Mouse (Mus musculus) heart, postnatal 14 days (tissue): ENCODE results near the gene Dupd1. TPM values are rescaled to one million over a fixed set of nuclear protein-coding genes. Genes with fewer than 3 reads are reported as not detected.

Experiments
- DNase-seq, 2 experiments: peaks; one replicate each; pipeline ENCODE4 v3.0.0; 2021 to 2022
- intact Hi-C: fragments of 180-260 bp; cut with DNase I; formaldehyde crosslinking; loops from one replicate; pipeline ENCODE4 v1.15.1; 2025
- total RNA-seq, 2 experiments: library from RNA; stranded (reverse); gene quantifications; 2 replicates each; pipeline ENCODE4 v1.2.3; 2021

Dupd1 gene
- total RNA-seq, 2 experiments from 2014 or later, result 0.26 TPM; not detected in 1

DNA sequence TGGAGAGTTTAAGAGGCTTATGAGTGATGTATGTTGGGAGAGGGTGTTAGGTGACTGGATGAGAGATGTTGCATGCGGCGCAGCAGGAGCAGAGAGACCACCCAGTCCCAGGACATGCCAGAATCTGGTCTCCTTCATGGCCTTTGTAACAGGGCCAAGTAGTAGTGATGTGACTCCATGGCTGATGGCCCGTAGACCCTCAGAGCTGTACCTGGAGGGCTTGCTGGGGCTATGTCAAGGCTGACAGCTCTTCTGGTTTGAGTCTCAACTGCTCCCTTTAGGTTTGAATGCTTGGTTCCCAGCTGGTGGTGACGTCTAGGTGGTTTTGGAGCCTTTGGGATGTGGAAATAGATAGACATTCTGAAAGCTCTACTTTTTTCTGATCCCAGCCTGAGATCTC, 15.6 kb upstream of the Dupd1 start:
- intact Hi-C loops, result no loop called here

DNA sequence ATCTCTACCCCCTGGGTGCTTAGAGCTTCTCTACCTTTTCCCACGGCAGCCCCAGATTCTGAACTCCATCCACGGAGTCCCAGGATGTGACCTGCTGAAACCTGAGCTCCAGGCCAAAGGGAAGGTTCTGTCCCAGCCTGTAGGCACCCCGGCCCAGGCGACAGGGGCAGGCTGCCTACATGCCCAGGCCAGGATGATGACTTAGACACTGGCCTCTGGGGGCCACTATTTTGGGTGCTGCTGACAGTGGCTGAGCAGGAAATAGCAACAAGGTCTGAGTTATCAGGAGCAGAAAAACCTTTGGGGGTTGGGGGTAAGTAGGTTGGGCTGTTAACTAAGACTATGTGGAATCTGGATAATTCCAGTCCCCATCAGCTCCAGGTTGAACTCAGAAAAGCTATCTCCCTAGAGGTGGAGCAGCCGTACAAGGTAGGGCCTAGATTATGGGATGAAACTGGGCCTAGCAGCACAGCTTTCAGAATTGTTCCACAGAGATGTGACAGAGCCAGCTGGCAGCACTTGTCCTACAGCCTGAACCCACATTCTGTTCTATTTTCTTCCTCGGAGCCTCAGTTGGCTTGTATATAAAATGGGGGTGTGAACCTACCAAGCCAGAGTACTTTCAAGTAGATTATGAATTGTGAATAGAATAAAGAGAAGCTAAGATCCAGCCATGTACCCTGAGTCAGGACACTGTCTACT, 14.8 kb upstream of the Dupd1 start:
- DNase-seq, result no peak
- intact Hi-C loops, result no loop called here

More for the DNA sequence above, 15.6 kb upstream of the Dupd1 start:
- DNase-seq, result no peak

DNA sequence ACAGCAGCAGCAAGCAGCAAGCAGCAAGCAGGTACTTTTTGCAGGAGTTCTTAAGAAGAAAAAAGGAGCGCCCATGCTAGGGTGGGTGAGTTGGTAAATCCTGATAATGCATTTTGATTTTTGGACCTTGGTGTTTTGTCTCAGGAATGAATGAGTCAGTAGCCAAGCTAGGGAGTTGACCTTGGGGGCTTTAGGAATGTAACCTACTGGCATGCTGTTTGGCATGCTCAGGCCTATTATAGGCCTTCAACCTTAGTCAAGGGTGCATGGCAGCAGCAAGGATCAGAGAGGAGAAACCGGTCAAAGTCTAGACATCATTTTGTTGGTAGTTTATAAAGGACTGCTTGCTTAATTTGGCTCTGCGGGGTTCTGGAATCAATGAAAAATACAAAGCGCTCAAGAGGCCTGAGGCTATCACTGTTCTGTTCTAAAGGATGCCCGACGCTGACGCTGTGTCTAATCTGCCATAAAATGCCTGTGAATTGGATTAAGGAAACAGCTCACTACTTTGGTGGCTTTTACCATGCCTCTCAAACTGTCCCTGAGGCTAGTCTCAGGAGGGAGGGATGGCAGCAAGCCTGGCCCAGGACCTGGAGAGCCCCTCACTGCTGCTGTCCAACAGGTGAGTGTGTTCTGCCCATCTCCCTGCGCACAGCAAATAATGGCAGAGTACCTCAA, 7.8 kb upstream of the Dupd1 start:
- intact Hi-C loops, result no loop called here

DNA sequence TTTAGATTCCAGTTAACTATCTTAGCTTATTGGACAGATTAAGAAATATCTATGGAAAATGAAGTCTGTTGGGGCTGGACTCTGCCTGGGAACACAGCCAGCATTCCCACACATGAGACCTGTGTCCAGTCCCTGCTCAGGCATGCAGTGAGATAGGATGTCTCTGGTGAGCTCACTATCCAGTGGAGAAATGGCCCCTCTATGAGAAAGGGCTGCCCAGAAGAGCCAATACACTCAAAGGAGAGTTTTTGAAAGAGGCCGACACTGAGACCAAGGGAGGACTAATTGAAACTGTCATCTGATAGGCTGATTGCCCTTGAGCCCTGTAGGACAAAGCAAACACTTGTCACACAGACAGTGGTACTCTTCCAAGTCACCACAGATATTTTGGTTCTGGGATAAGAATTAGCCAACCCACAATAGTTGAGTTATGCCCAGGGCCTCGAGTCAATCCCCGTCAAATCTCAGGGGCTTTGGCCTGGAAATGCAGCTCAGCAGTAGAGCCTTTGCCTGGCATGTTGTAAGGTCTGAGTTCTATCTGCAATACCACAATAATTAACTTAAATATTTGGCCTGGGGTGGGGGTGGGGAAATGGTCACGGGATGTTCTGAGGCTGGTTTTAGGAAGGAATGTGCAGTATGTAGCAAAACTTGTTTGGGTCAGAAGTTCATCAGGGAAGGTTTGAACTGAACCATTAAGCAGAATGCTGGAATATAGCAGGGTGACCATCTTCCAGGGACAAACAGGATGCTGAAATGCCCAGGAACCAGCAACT, 6.2 kb upstream of the Dupd1 start:
- DNase-seq, result no peak
- intact Hi-C loops, result no loop called here

More for the DNA sequence above, 7.8 kb upstream of the Dupd1 start:
- DNase-seq, result no peak

DNA sequence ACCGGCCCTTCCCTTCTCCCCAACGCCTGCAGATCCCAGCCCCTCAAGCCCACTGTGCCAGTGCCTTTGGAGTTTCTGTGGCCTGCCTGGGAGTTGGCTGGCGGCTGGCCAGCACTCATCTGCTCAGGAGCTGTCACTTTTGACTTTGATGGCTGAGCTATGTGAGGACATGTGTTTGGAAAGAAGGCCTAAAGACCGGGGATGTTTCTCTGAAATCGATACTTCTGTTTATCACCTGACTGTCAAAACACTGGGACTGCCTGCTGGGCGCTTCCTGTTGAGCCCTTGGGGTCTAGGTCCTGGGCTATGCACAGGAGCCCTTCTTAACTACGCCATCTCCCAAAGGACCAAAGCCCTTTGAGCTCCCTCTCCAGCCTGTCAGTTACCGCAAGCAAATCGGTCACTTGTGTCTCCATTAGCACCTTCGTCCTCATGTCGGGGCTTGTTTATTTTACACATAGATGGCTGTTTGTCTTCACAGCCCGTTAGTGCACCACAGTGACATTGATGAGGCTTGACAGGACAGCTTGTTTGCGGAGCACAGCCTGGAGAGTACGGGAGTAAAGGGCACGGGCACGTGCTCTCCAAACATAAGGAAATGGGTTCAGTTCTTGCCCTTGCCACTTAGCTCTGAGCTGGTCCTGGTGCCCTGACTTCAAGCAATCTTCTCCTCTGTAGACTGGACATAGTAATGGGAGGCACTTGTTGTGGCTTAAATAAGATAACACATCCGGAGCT, 5.4 kb upstream of the Dupd1 start:
- intact Hi-C loops, result no loop called here
- DNase-seq, result no peak

DNA sequence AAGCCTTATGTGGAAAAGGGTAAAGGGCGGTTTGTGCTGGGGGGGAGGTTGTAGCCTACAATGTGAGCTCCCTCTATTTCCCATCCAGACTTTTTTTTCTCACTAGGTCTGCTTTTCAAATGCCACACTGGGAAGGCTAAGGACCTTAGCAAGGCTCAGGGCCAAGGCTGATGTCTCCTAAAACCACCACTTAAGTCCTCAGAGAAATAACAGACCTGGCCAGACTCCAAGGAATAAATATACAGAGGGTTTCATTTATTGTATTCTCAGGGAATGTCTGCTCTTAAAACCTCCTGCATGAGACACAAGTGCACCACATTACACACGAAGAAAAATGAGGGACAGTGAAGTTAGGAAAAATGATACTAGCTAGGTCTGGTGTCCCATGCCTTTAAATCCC, 3.1 kb downstream of the Dupd1 start:
- intact Hi-C loops, result no loop called here
- no peak for DNase-seq

DNA sequence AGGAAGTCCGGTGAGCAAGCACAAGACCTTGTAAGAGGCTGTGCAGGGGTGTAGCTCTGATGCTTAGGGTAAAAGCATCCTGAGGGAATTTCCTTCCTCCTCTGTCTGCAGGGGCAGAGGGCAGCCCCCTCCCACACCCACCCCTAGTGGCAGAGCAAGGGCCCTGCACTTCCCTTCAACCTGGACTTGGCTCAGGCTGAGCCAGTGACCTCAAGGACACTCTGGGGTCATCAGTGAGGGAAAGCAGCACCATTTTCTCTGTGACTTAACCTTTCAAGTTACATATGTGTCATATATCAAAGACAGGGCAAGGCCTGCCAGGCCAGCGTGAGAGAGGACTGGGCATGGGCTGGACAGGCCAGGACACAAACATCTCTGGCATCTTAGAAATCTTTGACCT, 4.8 kb downstream of the Dupd1 start:
- DNase-seq, result no peak
- intact Hi-C loops, result no loop called here

DNA sequence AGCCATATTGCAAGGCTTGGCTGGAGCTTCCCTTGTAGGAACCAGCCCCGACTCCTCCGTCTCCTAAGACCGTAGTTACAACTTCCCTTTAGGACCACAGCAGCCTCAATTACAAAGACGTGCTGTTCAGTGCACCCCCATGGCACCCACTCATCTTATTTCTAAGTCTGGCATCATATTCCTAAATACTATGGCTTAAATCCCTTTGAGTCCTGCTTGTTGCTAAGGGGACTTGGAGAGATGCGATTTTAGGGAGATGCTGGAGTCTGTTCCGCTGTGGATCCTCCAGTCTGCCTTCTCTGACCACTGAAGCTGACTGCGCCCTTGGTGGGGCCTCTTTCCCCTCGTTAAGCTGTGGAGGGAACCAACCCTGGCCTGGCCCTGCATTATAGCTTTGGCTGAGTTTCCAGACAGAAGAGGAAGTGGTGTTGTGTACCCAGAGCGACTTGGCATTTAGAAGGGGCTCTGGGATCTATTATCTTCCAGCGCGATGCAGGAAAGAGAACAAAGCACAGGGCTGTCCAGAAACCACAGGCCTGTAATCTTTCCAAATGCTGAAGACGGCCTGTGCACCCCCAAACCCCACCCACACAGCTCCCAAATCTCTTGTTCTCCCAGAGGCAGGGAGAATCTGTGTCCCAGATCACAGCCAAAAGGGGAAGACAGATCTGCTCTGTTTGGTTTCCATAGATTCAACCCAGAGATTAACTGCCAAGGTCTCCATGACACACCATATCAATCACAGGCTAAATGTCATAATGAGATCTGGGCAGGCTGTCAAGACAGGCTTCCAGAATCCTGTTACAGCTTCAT, 7.4 kb downstream of the Dupd1 start:
- intact Hi-C loops, result no loop called here
- peak; percentile 29 to 49 for DNase-seq

DNA sequence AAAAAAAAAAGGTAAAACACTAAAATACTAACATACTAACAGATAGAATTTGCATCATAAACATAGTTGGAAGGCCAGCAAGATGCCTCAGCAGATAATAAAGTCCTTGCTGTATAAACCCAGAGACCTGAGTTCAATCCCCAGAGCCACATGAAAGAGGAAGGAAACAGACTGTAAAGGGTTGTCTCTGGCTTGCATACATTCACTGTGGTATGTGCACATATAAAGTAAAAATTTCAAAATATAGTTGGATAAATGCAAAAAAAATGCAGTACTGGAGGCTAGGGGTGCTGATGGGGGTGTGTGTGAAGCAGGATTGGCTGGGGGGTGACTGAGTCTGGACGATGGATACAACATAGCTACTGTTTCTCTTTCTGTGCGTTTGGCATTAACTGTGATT, 8.9 kb downstream of the Dupd1 start:
- no peak for DNase-seq
- intact Hi-C loops, result no loop called here

DNA sequence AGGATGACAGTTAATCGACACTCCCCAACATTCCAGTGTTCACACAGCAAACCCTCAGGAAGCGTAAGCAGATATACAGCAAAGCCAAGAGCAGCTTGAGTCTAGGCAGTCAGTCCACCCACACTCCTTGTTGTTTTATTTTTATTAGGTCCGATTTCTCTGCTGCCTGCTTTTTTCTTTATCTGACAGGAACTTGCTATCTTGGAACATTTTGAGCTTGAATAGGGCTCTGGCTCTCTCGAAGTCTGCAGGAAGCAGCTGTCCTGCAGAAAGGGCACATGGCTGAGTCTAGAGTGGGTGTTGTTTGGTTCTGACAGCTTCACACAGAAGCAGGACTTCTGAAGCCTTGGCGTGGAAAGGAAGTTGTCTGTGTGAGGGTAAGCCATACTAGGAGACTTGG, 11.1 kb downstream of the Dupd1 start:
- DNase-seq, result peak; percentile 21 to 24
- intact Hi-C loops, result no loop called here

DNA sequence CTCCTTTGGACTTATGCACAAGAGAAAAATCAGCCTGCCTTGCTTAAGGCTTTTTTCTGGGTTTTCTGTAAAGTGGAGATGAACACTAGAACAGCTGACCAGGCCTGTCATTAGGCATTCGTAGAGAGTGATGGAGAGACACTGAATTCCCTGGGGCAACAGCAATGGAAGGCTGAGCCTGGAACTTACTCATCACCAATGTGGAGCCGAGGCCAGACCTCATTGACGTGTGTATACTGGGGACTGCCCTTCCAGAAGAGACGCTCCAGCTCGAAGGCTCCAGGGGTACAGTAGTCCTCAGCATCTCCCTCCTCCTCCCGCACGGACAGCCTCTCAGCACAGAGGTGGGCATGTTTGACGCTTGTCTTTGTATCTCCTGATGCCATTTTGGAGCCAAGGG, 11.7 kb downstream of the Dupd1 start:
- DNase-seq, result no peak
- intact Hi-C loops, result no loop called here

DNA sequence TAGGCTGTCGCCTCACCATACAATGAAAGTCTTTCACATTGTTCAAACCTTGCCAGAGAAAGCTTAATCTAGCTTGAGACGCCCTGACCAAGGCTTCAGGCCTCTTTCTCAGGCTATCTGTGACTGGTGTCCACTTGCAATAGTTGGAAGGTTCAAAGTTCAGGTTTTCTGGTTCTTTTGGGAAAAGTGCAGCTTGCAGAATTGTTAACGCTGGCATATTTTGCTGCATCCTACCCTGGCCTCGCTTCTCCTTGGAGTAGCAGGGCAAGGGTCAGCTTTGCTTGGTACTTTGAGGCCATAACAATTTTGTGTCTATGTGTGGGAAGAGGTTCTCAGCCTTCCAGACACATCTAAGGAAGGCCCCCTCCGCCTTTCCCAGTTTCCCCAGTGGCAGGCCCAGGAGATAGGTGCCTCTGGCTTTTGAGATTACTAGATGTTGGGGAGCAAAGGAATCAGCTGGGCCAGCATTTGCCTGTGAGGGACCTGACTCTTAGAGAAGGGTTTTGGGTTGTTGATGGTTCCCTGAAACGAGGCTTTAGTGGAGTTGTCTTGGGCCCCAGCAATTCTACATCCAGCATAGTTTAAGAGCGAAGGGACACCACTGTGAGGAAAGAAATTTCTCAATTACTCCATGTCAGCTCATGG, 18.1 kb downstream of the Dupd1 start:
- intact Hi-C loops, result loop anchor here (5.0 kb wide), 1 partner anchor 46 kb away; no protein-coding TSS in a partner anchor
- no peak for DNase-seq

DNA sequence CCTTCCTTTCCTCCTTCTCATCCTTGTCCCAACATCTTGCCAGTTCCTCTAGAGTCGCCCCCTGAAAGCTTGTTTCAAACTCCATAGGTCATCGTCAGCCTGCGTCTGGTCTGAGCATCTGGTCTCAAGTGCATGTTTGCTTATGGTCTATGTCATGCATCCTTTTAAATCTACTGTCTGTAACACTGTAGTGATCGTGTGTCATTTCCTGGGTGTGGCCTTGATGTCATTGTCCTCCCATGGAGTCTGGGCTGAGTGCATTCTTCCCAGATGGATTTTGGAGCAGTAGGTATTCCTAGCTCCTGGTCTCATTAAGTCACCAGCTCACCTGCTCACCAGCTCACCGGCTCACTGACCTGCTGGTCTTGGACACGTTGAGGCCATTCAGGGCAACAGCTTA, 19.4 kb downstream of the Dupd1 start:
- intact Hi-C loops, result loop anchor here (5.0 kb wide), 1 partner anchor 47 kb away; no protein-coding TSS in a partner anchor
- no peak for DNase-seq

DNA sequence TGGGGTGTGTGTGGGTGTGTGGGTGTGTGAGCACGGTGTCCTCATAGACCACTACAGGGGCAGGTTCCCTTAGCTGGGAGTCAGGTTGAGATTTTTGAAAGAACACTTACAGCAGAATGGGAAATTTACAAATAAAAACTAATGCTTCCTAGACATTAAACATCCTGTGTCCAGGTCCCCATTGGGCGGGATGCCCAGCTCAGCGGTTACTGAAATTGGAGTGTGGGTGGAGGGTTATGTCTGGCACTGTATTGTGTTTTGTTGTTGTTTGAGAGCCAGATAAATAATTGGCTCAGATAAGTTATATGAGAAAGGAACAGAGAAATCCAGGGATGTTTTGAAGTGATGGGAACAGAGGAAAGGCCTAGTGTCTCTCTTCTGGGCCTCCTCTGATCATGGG, 23.3 kb downstream of the Dupd1 start:
- intact Hi-C loops, result no loop called here
- no peak for DNase-seq

DNA sequence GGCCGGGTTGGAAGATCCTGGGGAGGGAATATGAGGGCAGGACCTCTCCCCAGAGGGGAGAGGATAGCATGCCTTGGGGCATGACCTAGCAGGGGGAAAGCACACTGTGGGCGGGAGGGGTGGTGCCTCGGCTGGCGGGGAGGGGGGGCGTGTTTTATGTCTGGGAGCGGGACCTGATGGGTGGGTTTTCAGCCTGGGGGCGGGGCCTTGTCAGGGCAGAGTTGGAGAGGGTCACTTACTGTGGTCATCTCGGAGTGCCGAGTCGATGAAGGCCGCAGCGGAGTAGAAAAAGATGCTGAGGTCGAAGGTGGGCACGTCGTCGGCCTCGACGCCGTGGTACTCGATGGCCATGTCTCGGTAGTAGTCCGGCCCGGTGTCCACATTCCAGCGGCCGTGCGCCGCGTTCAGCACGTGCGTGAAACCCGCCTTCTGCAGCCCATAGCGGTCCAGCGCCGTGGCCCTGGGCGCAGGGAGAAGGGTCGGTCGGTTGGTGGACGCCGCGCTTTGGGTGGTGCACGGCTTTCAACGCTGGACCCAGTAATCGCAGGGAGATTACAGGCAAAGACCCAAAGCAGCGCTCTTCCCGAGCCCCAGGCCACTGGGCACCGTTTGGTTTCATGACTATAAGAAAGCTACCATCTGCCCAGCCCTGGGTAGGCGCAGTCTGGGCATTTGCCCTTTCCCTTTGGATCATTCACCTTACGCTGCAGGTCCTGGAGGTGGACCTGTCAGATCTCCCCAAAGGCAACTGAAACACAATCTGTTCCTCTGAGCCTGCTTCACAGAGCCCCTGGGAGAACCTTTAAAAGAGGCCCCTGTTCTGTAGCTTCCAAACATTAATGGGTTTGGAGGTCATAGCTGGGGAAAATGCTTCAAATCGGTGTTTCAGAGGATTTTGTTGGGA, 27.7 kb downstream of the Dupd1 start:
- no peak for DNase-seq
- intact Hi-C loops, result no loop called here

DNA sequence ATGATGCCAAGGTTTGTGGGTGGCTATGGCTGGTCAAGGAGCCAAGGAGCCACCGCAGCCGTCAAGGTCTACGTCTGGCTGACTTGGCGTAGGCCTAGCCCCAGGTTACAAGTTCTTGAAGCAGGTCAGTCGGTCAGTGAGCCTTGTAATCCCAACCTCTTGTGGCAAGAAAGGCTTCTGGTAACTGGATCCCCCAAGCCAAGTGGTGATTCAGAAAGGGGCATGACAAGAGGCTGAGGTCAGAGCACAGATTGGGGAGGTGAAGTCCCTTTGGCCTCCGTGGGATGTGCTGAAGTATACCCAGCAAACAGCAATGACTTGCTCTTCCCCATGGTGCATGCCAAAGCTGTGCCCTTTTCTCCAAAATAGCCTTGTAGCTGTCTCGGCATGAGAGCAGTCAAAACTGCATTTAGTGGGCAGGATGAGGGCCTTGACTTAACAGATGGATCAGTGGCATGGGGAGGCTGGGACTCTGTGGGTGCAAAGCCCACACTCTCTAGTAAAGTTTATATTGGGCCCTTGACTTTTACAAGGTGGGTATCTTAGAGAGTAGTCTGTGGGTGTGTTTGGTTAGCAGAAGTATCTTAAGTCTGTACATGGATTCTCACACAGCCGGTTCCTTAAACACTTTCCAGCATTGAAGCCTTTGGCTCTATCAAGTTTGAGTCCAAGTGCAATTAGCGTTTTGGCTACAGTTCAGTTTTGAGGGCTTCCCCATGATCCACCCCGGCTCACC, 28.8 kb downstream of the Dupd1 start:
- intact Hi-C loops, result no loop called here
- DNase-seq, result no peak

DNA sequence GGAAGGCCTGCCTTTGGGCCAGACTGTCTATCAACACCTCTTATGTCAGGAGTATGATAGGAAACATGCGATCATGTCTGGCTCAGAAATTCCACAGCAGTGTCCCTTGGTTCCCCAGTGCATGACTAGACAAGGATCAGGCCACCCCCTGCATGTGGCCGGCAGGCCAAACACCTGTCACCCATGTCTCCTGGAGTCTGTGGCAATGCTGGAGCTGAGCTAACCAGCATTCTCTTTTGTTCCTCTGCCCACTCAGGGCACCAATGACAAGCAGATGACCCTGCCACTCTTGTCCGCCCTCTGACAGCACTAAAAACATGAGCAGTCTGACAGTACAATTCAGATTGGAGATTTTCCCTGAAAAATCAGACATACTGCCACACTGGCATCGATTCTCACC, 30.5 kb downstream of the Dupd1 start:
- DNase-seq, result no peak
- intact Hi-C loops, result no loop called here

DNA sequence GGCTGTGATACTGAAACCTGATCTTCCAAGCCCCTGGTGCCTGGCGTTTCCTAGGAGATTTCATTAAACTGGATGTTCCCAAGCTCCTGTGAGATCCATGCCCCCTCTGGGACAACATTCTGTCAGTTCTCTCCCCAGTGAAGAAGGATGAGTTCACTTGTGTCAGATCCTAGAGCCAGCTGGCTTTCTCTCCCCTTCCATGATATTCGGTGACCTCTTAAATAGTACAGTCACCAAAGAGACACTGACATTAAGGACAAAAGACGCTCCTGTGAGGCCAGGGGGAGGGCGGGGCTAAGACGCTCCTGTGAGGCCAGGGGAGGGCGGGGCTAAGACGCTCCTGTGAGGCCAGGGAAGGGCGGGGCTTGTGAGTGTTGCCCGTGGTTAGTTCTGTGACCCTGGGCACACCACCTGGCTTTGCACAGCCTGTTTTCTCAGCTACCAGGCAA, 31.7 kb downstream of the Dupd1 start:
- intact Hi-C loops, result no loop called here
- DNase-seq, result peak; percentile 31
